Mouse (Mus musculus) heart, postnatal 0 days (tissue): ENCODE data around the gene Dhdds.

Experiments used
- CTCF ChIP-seq: IDR thresholded peaks from 2 replicates; pipeline ENCODE4 v1.5.1; 2016; ENCODE audit warnings: antibody characterized with exemption, control low read depth, low read depth
- EP300 ChIP-seq: IDR thresholded peaks from 2 replicates; pipeline ENCODE4 v1.6.1; 2016; ENCODE audit warnings: antibody characterized with exemption, low read depth

DNA sequence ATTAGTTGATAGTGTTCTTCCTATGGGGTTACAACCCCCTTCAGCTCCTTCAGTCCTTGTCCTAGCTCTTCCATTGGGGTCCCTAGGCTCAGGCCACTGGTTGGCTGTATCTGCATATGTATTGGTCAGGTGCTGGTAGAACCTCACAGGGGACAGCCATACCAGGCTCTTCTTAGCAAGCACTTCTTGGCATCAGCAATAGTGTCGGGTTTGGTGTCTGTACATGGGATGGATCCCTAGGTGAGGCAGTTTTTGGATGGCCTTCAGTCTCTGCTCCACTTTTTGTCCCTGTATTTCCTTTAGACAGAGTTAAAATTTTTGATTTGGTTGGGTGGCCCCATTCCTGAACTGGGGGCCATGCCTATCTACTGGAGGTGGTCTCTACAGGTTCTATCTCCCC lies 41.8 kb downstream of the Dhdds start:
- TF ChIP-seq CTCF (no peak), EP300 (no peak)
